Mouse (Mus musculus): ENCODE measurements around the gene 4930467E23Rik. TPM values are rescaled to one million over a fixed set of nuclear protein-coding genes. Genes with fewer than 3 reads are reported as not detected.
"Not testable (repeated sequence)": the region's sequence is repeated elsewhere in the genome, so short reads cannot be mapped to it uniquely, and the experiment has no call there.

4930467E23Rik gene
- not detected for total RNA-seq (2021)
- long read RNA-seq, experiment 1, result 0 reads
- long read RNA-seq, experiment 2, result 0 reads

- not testable (repeated sequence) for DNase-seq
These were observed at the start of gene 4930467E23Rik for GRCm38 (mm10) chr8:19729276-19729675. Gene 4930467E23Rik (plus strand): TSS chr8:19729576.

GRCm38 (mm10) chr8:19682311-19682710 is 47.1 kb upstream of the 4930467E23Rik start:
- not testable (repeated sequence) for DNase-seq

GRCm38 (mm10) chr8:19685476-19685875 is 43.9 kb upstream of the 4930467E23Rik start:
- not testable (repeated sequence) for DNase-seq

- not testable (repeated sequence) for DNase-seq
These were observed 40.4 kb upstream of the 4930467E23Rik start for GRCm38 (mm10) chr8:19688802-19689525.

- not testable (repeated sequence) for DNase-seq
These were observed 39.6 kb upstream of the 4930467E23Rik start for GRCm38 (mm10) chr8:19689745-19690144.

GRCm38 (mm10) chr8:19691421-19691820 is 38.0 kb upstream of the 4930467E23Rik start:
- DNase-seq, result not testable (repeated sequence)

- DNase-seq, result not testable (repeated sequence)
These were observed 31.8 kb upstream of the 4930467E23Rik start for GRCm38 (mm10) chr8:19697497-19698077.

GRCm38 (mm10) chr8:19698123-19698522 is 31.3 kb upstream of the 4930467E23Rik start:
- DNase-seq, result not testable (repeated sequence)

GRCm38 (mm10) chr8:19698722-19699121 is 30.7 kb upstream of the 4930467E23Rik start:
- DNase-seq, result peak; percentile 63

- not testable (repeated sequence) for DNase-seq
These were observed 28.1 kb upstream of the 4930467E23Rik start for GRCm38 (mm10) chr8:19701326-19701725.

- not testable (repeated sequence) for DNase-seq
These were observed 27.1 kb upstream of the 4930467E23Rik start for GRCm38 (mm10) chr8:19702276-19702675.

GRCm38 (mm10) chr8:19702972-19703709 is 26.2 kb upstream of the 4930467E23Rik start:
- DNase-seq, result peak; percentile 45

- not testable (repeated sequence) for DNase-seq
These were observed 25.5 kb upstream of the 4930467E23Rik start for GRCm38 (mm10) chr8:19703906-19704305.

GRCm38 (mm10) chr8:19704441-19705215 is 24.7 kb upstream of the 4930467E23Rik start:
- peak; percentile 49 for DNase-seq

GRCm38 (mm10) chr8:19705216-19705600 is 24.2 kb upstream of the 4930467E23Rik start:
- not testable (repeated sequence) for DNase-seq

GRCm38 (mm10) chr8:19706101-19706725 is 23.2 kb upstream of the 4930467E23Rik start:
- DNase-seq, result not testable (repeated sequence)

GRCm38 (mm10) chr8:19706918-19707760 is 22.2 kb upstream of the 4930467E23Rik start:
- DNase-seq, result peak; percentile 85

- not testable (repeated sequence) for DNase-seq
These were observed 21.5 kb upstream of the 4930467E23Rik start for GRCm38 (mm10) chr8:19707761-19708443.

- DNase-seq, result not testable (repeated sequence)
These were observed 20.4 kb upstream of the 4930467E23Rik start for GRCm38 (mm10) chr8:19708976-19709375.

GRCm38 (mm10) chr8:19709488-19709887 is 19.9 kb upstream of the 4930467E23Rik start:
- not testable (repeated sequence) for DNase-seq
